Mouse (Mus musculus): ENCODE results near the gene Fam185a.

GRCm38 (mm10) chr5:21378397-21378796 lies 46.4 kb upstream of the Fam185a start:
- TF ChIP-seq CTCF (IDR thresholded peaks at IDR 0.05) (no peak), EP300 (IDR thresholded peaks at IDR 0.05) (no peak)

All from lung, postnatal 0 days (tissue).